Mouse (Mus musculus) liver, postnatal 0 days (tissue): Measurements from ENCODE around the gene Tmem262.

Experiments used
- CTCF ChIP-seq: sonication (generic); IDR thresholded peaks from 2 replicates; pipeline ENCODE4 v1.5.1; 2016; ENCODE audit warnings: antibody characterized with exemption, low read depth
- EP300 ChIP-seq: IDR thresholded peaks from 2 replicates; pipeline ENCODE4 v1.6.1; 2016; ENCODE audit warnings: antibody characterized with exemption, low read depth, mild to moderate bottlenecking

DNA sequence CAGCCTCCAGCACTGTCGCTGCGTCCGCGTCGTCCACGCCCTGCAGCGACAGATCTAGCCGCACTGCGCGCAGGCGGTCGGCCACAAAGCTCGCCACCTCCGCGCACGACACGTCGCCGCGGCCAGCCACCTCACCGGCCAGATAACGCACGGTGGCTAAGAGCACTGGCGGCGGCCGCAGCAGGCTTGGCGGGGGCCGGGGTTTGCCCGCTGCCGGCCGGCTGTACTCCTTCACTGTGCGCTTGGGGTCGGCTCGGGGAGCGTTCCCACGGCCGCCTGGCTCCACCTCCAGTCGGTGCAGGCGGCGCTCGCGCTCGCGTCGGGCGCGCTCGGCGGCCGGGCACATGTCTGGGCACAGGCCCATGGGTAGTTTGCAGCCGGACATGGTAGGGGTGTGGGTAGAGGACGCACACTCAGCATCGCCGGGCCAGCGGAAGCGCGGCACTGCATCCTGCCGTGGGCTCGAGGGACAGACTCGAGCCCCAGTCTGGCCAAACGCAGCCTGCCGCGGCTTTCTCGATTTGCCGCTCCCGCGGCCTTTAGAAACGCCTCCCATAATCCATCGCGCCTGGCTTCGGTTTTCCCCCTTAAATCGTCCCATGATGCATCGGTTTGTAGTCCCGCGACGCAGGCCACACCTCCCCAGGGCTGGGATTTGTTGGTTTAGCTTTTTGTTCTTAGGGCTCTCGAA lies 38.3 kb downstream of the Tmem262 start, which contains the start of gene Sac3d1:
- TF ChIP-seq CTCF: peak; percentile 17
- TF ChIP-seq EP300: peak; percentile 38; the same call in 1 of the 2 replicates
